Mouse (Mus musculus) cerebellum, adult (tissue): ENCODE data around the gene Wdr1.

Experiments used
- ATAC-seq: cut with Nextera tagmentation; 2 replicates; pipeline ENCODE4 v1.9.2; 2017; ENCODE audit warnings: mild to moderate bottlenecking, moderate library complexity, mixed read lengths; ENCODE audit not compliant: insufficient number of reproducible peaks, low FRiP score, low TSS enrichment

Wdr1 gene

DNA sequence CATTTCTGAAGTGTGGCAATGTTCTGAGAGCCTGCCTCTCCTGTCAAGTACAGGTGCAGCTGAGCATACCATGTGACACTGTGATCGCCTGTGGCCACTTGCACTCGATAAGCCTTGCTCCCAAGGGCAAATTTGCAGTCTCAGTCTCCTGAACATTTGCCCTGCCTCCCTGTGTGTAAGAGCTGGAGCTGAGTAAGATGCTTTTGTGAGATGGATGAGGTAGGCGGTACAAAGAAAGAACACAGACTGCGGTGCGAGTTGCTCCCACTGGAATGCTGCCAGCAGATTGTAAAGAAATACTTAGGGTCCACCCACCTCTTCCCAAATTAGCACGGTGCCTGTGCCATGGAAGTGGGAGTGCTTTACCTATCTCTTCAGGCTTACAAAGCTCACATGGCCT is 15.6 kb downstream of the Wdr1 start:
- ATAC-seq = no peak

- no peak for ATAC-seq
Measured at GRCm38 (mm10) chr5:38544423-38545415, 18.3 kb downstream of the Wdr1 start.

DNA sequence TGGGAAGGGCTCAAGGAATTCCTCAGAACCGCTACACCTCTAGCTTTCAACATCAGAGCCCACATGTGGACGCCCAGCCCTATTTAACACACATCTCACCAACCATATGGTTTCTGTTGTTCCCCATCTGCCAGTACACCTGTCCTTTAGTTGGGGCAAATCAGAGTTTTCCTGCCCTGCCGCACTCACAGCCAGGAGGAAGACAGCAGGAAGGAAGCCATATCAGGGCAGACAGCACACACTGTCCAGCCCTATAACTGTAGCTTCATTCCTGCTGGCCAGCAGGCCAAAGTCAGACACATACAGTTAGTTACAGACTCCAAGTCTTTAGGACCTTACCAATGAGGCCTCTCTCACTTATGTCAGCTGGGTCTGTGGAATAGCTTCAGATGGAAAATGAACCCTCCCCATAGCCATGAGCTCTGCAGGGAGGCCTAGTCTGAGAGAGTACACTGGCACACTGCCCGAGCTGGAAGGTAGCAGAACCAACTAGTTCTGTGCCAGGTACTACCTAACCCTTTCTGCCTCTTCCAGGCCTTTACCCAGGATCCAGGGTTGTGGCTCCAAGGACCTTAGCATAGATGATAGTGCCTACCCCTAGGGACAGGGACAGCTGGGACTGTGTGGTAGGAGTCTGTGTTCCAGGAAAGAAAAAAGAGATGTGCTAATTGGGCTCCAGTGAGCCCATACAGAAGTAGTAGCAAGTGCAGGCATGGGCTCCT is 19.4 kb downstream of the Wdr1 start:
- peak; percentile 69 for ATAC-seq

DNA sequence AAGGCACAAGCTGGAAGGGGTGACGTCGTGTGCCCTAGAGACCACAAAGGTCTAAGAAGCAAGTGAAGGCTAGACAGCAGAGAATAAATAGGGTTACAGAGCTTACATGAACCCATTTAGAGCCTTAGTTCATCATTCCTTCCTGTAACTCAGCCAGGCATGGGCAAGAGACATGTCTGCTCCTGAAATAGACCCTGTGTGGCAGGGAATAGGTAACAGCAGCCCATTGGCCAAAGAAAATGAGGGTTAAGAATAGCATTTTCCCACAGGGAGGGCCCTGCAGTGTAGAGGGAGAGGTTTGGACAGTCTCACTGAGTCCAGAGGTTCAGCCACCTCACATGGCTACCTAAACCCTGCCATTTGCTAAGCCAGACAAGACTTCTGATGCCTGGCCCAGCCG is 21.3 kb downstream of the Wdr1 start:
- ATAC-seq = no peak

DNA sequence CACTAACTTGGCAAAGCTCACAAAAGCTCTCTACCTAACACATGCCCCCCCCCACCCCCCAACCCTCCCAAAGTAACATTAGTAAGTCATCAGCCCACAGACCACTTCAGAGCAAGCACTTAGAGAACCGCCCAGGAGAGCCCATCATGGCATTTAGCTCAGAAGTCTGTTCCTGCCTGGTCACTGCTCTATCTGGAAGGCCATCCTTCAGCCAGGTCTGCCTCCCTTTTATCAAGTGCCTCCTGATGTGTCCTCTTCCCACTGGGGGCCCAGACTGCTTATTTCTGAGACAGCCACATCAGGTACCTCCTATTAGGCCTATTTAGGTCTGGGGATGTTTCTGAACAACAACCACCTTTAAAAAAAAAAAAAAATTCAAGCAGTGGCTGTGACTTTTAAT is 22.1 kb downstream of the Wdr1 start:
- ATAC-seq = no peak

DNA sequence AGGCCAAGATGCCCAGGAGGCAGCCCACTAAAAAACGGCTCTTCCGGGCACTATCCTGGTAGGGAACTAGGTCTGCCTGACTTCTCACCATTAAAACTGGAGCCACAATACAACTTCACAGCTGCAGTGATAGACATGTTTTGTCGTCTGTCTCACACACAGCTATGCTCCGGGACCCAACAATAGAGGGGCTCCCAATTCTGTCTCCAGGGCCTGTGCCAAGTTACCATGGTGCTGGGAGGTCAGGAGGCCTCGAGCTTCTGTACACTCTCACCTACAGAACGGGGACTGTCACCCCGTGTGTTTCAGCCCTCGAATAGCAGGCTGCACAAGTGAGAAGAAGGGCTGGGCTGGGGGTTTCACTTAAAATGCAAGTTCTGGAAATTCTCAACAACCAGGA is 24.5 kb downstream of the Wdr1 start:
- ATAC-seq = no peak

GRCm38 (mm10) chr5:38537845-38538244 is 25.2 kb downstream of the Wdr1 start:
- no peak for ATAC-seq

DNA sequence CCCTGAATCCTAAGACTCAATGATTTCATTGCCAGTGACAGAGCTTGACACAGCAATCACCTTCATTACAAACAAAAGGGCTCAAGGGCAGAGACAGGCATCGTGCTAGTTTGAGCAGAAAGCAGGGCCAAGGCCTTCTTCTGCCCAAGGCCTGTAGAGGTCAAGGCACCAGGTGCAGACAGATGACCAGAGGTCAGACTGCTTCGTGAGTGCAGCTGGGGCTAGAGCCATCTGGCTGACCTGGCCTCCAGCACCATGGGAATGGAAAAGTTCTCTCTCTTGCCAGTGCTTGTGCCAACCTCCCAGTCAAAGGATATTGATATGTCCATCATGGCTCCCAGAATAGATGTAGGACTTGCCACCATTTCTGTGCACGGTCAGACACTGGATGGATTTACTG is 26.2 kb downstream of the Wdr1 start:
- no peak for ATAC-seq

GRCm38 (mm10) chr5:38532084-38532483 is 30.9 kb downstream of the Wdr1 start:
- ATAC-seq = peak; percentile 91

GRCm38 (mm10) chr5:38529724-38530428 is 33.1 kb downstream of the Wdr1 start:
- no peak for ATAC-seq

GRCm38 (mm10) chr5:38522977-38523376 is 40.0 kb downstream of the Wdr1 start:
- no peak for ATAC-seq

GRCm38 (mm10) chr5:38520838-38521237 is 42.2 kb downstream of the Wdr1 start:
- ATAC-seq = no peak

GRCm38 (mm10) chr5:38516267-38516666 is 46.8 kb downstream of the Wdr1 start:
- 0 out of 2 replicates have a peak, but pooled peaks have one; percentile 10 for ATAC-seq

DNA sequence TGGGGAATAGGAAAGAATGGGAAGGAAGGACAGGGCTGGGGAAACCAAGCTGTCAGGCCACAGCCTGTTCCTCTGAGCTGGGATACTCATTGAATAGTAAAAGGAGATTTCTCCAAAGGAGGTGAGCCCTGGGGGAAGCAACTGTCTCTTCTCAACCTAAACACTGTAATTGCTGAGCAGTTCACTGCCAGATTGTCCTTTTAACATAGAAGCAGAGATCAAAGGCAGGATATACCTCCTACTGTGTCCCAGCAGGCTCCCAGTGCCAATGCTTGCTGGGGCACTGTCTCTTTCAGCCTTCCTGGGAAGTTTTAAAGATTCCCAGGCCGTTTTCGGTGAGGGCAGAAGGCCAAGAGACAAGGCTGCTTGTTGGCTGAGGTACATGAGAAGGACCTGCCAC is 50.0 kb downstream of the Wdr1 start:
- ATAC-seq = no peak

DNA sequence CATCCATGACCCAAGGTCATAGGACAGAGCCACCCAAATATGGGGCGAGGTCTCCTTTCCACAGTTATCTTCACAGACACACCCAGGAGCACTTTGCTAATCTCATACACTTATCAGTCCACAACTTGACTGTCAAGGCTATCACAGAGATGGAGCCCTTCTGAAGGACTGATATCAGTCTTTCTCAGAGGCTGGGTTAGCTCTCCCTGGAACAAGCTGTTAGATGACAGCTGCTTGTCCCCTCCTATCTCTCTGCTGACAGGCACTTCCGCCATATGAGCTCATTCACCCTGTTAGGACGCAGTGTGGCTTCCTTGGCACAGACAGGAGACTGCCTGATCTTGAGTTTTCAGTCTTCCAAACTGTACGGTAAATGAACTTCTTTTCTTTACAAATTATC is 53.5 kb downstream of the Wdr1 start:
- ATAC-seq = no peak

- no peak for ATAC-seq
Measured at GRCm38 (mm10) chr5:38505435-38505765, 57.6 kb downstream of the Wdr1 start.

- no peak for ATAC-seq
Measured at GRCm38 (mm10) chr5:38504747-38505434, 58.1 kb downstream of the Wdr1 start.

- ATAC-seq = no peak
Measured at GRCm38 (mm10) chr5:38504116-38504515, 58.9 kb downstream of the Wdr1 start.

- ATAC-seq = no peak
Measured at GRCm38 (mm10) chr5:38502992-38503391, 60.0 kb downstream of the Wdr1 start, which contains the start of gene Slc2a9. Gene Slc2a9 (minus strand): TSS chr5:38503143.

DNA sequence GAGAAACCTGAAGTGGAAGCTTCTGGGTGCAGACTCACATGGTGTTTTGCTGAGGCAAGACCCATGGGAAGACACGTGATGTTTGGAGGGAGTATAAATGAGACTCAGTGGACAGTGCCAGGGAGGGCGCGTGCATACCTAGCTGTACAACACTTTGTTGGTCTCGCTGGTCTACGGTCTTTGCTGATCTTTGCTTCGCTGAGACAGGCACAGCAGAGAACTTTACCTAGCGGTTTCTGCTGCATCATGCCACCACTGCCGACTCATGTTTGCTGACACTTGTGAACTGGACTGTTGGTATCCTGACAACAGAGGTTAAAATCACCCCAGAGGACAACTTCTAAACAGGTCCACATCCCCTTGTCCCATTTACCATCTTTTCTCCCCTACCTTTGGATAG is 63.0 kb downstream of the Wdr1 start:
- no peak for ATAC-seq
